In the genomic region with DNA sequence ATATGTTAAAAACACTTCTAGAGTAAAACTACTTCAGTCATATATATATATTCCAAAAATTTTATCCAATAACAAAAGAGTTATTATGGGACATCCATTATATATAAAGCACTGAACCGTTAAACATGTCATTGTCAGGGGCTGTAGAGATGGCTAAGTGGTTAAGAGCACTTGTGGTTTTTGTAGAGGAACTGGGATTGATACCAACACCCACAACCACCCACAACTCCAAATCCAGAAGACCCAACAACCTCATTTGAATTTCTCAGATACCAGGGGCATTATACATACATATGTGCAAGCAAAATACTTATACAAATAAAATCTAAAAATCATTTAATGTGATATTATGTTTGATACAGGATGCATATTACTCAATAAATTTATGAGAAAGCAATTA, we compare ENCODE assay signal across 28 mouse cellular contexts.
"Had no signal": no experiment of that assay in that cellular context is flagged by ENCODE, and none has a peak within 500 bp of the region (broad histone marks: within the 10 kb centered on the region; RNA-seq: fewer than 3 reads in every experiment).

No protein-coding gene starts in this region.

- H3K4me2 ChIP-seq: heart, embryonic 11.5 days; heart, embryonic 13.5 days; heart, embryonic 15.5 days; hindbrain, embryonic 13.5 days; hindbrain, embryonic 15.5 days; kidney, embryonic 15.5 days; limb, embryonic 12.5 days; liver, embryonic 11.5 days; liver, embryonic 13.5 days had no signal

- H3K4me3 ChIP-seq: gastrocnemius, adult 2 months; heart, adult 2 months; heart, embryonic 13.5 days; heart, embryonic 15.5 days; hindbrain, embryonic 10.5 days; hindbrain, embryonic 13.5 days; hindbrain, embryonic 15.5 days; kidney, embryonic 15.5 days; left cerebral cortex, adult 2 months; limb, embryonic 10.5 days; limb, embryonic 12.5 days; liver, embryonic 13.5 days had no signal

- H3K27me3 ChIP-seq: heart, embryonic 13.5 days; heart, embryonic 15.5 days; hindbrain, embryonic 13.5 days; hindbrain, embryonic 15.5 days; kidney, embryonic 15.5 days; limb, embryonic 12.5 days; liver, embryonic 13.5 days had no signal

- H3K27ac ChIP-seq: gastrocnemius, adult 2 months; heart, adult 2 months; heart, embryonic 13.5 days; heart, embryonic 15.5 days; hindbrain, embryonic 10.5 days; hindbrain, embryonic 13.5 days; hindbrain, embryonic 15.5 days; hindbrain, postnatal 0 days; kidney, embryonic 15.5 days; kidney, postnatal 0 days; left cerebral cortex, adult 2 months; limb, embryonic 10.5 days; limb, embryonic 12.5 days; liver, embryonic 13.5 days had no signal

- H3K9me3 ChIP-seq: heart, embryonic 15.5 days; hindbrain, embryonic 10.5 days; hindbrain, embryonic 13.5 days; hindbrain, embryonic 15.5 days; kidney, embryonic 15.5 days; limb, embryonic 10.5 days; limb, embryonic 12.5 days; liver, embryonic 13.5 days had no signal

- ATAC-seq: hindbrain, postnatal 0 days; intestine, embryonic 16.5 days had no signal

- H3K4me1 ChIP-seq: heart, embryonic 13.5 days; heart, embryonic 15.5 days; hindbrain, embryonic 10.5 days; hindbrain, embryonic 13.5 days; hindbrain, embryonic 15.5 days; kidney, embryonic 15.5 days; limb, embryonic 10.5 days; limb, embryonic 12.5 days; liver, embryonic 13.5 days had no signal

- DNase-seq: gastrocnemius, adult 2 months; gastrocnemius, postnatal 10 days; gastrocnemius, postnatal 25 days; heart, adult 11 months; heart, adult 2 months; heart, postnatal 14 days; heart, postnatal 4 days; kidney, adult 11 months; kidney, adult 2 months; kidney, adult 9 months; kidney, postnatal 14 days; kidney, postnatal 36 days; liver; liver, embryonic 13.5 days had no signal

- H3K9ac ChIP-seq: heart, embryonic 13.5 days; heart, embryonic 15.5 days; hindbrain, embryonic 13.5 days; hindbrain, embryonic 15.5 days; kidney, embryonic 15.5 days; limb, embryonic 12.5 days; liver, embryonic 13.5 days had no signal

- H3K36me3 ChIP-seq: heart, embryonic 13.5 days; heart, embryonic 15.5 days; hindbrain, embryonic 10.5 days; hindbrain, embryonic 13.5 days; hindbrain, embryonic 15.5 days; kidney, embryonic 15.5 days; limb, embryonic 10.5 days; limb, embryonic 12.5 days; liver, embryonic 13.5 days had no signal
